Mouse (Mus musculus): ENCODE results near the gene Pbld1.

Pbld1 gene

GRCm38 (mm10) chr10:63059862-63060261, at the start of gene Pbld1:
Pbld1 (plus strand) TSS chr10:63060162.
- DNase-seq (ENCODE audit: low spot score) = no peak

GRCm38 (mm10) chr10:63010268-63010667, 49.7 kb upstream of the Pbld1 start:
- DNase-seq (ENCODE audit: low spot score) = no peak

GRCm38 (mm10) chr10:63011556-63011955, 48.4 kb upstream of the Pbld1 start:
- no peak for DNase-seq (ENCODE audit: low spot score)

- no peak for DNase-seq (ENCODE audit: low spot score)
Observed at GRCm38 (mm10) chr10:63013476-63013875, 46.5 kb upstream of the Pbld1 start.

GRCm38 (mm10) chr10:63014168-63014567, 45.8 kb upstream of the Pbld1 start:
- DNase-seq (ENCODE audit: low spot score) = no peak

GRCm38 (mm10) chr10:63019304-63019703, 40.7 kb upstream of the Pbld1 start:
- DNase-seq (ENCODE audit: low spot score) = no peak

- no peak for DNase-seq (ENCODE audit: low spot score)
Observed at GRCm38 (mm10) chr10:63021702-63022101, 38.3 kb upstream of the Pbld1 start.

GRCm38 (mm10) chr10:63022541-63023120, 37.3 kb upstream of the Pbld1 start:
- DNase-seq (ENCODE audit: low spot score) = no peak

GRCm38 (mm10) chr10:63023121-63023748, 36.7 kb upstream of the Pbld1 start:
- peak; percentile 72 for DNase-seq (ENCODE audit: low spot score)

GRCm38 (mm10) chr10:63023749-63024579, 36.0 kb upstream of the Pbld1 start, which contains the start of the genes Hnrnph3 and Pbld2:
Hnrnph3 (minus strand) TSS chr10:63024217.
Pbld2 (plus strand) TSS chr10:63024315.
- peak; percentile 99 for DNase-seq (ENCODE audit: low spot score)

GRCm38 (mm10) chr10:63024580-63024910, 35.4 kb upstream of the Pbld1 start:
- peak; percentile 70 for DNase-seq (ENCODE audit: low spot score)

GRCm38 (mm10) chr10:63025016-63025415, 34.9 kb upstream of the Pbld1 start:
- DNase-seq (ENCODE audit: low spot score) = no peak

GRCm38 (mm10) chr10:63025491-63026011, 34.4 kb upstream of the Pbld1 start:
- no peak for DNase-seq (ENCODE audit: low spot score)

- no peak for DNase-seq (ENCODE audit: low spot score)
Observed at GRCm38 (mm10) chr10:63026156-63026794, 33.7 kb upstream of the Pbld1 start.

- no peak for DNase-seq (ENCODE audit: low spot score)
Observed at GRCm38 (mm10) chr10:63026795-63027160, 33.2 kb upstream of the Pbld1 start.

- DNase-seq (ENCODE audit: low spot score) = no peak
Observed at GRCm38 (mm10) chr10:63027376-63028161, 32.4 kb upstream of the Pbld1 start.

GRCm38 (mm10) chr10:63028396-63028795, 31.6 kb upstream of the Pbld1 start:
- no peak for DNase-seq (ENCODE audit: low spot score)

GRCm38 (mm10) chr10:63032267-63032666, 27.7 kb upstream of the Pbld1 start:
- no peak for DNase-seq (ENCODE audit: low spot score)

- DNase-seq (ENCODE audit: low spot score) = no peak
Observed at GRCm38 (mm10) chr10:63032956-63033355, 27.0 kb upstream of the Pbld1 start.

GRCm38 (mm10) chr10:63038571-63039320, 21.2 kb upstream of the Pbld1 start:
- no peak for DNase-seq (ENCODE audit: low spot score)
